Mouse (Mus musculus): ENCODE results near the gene Tpm1.

Tpm1 gene

DNA sequence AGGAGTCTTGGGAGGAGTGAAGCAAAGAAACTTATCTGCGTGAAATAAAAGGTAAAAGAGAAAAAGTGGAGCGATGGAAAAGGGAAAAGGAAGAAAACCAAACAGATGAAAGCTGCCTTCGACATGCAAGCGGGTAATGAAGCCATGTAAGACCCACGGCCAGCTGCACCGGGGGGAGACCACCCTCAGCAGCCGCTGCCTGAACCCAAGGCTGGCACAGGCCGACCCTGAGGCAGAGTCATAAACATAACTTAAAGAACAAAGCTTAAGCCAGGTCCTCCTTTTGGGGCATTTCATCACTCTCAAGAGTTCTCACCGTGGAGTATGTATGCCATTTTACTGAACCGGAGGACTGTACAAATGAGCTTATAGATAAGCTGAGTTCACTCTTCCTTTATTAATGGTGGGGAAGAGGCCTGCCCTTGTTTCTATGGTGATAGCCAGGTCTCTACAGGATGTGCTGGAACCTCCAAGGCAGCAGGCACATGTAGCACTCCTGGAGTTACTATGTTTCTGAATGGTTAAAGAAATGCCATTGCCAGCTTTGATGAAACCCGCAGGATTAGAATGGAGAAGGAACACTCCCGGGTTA, 21.0 kb downstream of the Tpm1 start:
- DNase-seq (ENCODE audit: low read depth, low spot score), result no peak

DNA sequence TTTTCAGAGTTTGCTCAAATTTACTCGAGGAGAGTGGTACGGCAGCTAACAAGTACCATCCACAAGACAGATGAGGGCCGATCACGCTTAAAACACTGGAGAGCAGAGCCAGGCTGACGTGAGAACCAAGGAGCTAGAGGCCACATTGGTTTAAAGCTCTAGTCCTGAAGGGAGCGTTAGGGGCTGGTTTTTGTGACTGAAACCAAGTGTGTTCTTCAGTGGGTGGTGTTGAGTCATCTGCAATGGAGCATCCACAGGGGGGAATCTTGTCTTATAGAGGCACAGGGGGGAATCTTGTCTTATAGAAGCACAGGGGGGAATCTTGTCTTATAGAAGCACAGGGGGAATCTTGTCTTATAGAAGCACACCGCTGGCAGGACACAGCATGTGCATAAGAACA, 22.3 kb downstream of the Tpm1 start:
- DNase-seq (ENCODE audit: low read depth, low spot score), result no peak

DNA sequence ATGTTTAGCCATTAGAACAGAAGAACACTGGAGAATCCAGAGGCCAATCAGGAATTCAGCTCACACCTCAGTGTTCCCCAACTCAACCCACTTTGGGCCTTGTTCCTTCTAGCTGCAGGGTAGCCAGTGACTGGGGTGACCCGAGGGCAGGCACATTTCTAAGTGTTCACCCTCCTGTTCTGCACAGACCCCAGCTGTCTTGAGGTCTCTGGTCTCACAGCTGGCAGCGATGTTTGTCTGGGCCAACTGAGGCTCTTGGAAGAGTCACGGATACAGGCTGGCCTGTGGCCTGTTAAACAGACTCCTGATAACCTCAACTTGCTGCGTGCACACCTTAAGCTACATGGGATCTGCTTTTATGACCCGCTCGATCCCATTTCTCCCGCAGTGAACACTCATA, 23.1 kb downstream of the Tpm1 start:
- no peak for DNase-seq (ENCODE audit: low read depth, low spot score)

DNA sequence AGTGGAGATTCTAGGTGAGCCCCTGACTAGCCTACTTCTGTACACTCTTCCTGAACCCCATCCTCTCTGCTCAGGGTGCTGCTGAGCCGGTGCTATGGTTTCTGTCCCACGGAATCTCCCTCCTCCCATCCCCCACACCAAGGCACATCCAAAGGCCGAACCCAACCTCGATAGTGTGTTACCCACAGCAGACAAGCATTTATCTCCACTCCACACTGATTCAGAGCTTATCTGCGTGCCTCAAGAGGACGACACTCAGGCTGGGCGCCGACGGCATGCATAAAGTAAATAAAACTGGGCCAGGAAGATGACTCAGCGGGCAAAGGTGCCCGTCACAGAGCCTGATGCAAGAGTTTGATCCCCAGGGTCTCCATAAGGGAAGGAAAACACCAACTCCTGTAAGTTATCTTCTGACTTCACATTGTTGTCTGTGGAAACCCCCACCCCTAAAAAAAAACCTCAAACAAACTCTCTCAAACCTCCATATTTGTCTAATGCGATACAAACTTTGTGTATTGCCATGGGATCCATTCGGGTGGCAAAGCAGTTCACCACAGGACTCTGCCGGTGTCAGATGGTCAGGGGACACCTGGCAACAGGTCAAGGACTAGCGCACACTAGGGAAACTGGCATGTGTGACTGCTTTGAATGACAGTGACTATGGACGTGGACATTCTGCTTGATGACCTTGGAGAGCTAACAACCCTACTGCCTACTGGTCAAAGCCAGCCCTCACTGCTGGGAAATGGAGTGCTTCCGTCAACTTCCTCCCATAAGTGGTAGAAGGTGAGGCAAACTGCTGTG, 24.1 kb downstream of the Tpm1 start:
- no peak for DNase-seq (ENCODE audit: low read depth, low spot score)

DNA sequence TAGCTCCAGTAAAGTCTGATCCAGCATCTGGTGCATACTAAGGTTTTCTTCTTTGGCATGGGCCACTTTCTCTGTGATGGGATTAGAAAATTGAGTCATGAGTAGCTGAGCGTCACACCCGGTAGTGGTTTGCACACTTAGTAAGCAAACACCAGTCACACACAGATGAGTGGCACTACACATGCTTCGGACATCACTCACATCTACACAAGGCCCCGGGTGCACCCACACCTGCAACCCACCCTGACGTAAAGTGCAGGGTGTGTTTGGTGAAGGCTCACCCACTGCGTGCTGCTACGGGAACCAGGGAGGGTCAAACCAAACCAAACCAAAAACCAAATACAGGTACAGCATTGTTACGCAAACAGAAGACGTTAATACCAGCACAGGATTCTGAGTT, 25.8 kb downstream of the Tpm1 start:
- DNase-seq (ENCODE audit: low read depth, low spot score), result no peak

DNA sequence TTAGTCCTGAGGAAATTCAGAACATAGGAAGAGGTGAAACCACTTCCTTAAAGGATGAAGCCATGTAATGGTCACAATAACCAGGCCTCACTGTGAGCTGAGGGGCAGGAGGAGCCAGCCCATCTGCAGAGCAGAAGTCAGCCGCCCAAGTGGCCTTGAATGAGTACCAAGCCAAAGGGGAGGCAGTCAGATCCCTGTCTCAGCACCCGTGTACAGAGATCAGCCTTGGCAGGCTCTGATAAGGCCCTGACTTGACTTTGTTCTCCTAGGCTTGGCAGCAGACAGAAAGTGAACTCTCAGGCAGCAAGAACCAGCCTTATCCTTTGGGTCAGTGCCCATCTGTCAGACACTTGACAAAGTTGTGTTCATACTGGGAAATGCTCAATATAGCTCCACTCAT, 29.1 kb downstream of the Tpm1 start:
- no peak for DNase-seq (ENCODE audit: low read depth, low spot score)

DNA sequence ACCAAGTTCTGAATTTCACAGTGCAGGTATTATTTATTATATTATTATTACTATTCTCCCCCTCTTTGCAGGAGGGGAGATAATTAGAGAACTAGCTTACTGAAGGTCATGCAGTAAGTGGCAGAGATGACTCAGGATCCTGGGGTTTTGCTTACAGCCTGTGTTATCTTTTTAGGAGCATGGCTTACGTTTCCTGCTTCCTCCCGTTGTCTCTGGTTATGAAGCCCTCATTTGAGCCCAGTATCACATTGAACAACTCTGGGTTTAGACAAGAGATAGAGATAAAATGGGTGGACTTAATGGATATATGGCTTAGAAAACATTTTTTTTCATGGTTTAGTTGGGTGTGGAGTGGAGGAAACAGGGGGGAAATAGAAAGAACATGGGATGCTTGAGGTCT, 35.7 kb downstream of the Tpm1 start:
- no peak for DNase-seq (ENCODE audit: low read depth, low spot score)

DNA sequence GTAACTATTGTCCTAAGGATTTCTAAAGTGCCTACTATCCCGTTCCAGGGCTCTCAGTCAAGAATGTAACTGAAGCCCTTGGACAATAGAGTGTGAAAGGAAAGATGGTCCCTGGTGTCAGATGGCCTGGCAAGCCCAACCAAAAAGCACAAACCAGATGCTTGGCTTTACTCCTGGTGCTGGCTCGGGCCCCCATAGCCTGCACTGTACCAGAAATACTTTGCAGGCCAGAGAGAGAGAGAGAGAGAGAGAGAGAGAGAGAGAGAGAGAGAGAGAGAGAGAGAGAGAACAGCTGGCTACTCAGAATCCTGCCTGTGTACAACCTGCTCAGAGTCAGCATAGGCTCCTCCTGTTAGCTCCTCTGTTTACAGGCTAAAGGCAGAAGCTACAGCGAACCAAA, 36.7 kb downstream of the Tpm1 start:
- DNase-seq (ENCODE audit: low read depth, low spot score), result no peak

DNA sequence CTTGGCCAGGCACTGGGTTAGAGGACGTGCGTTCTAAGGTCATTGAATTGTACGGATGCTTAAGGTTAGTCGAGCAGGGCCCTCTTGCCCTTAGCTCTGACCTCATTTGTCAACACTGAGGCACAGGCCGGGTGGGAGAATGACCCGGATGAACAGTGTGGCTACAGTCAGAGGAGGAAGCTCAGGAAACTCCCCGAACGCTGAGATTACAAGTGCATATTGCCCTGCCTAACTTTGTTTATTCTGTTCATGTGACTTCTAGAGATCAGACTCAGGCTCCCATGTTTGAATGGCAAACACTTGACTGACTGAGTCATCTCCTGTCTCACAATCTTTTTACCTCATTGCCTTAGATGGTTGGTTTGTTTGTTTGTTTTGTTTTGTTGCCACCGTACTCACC, 37.7 kb downstream of the Tpm1 start:
- DNase-seq (ENCODE audit: low read depth, low spot score), result no peak

DNA sequence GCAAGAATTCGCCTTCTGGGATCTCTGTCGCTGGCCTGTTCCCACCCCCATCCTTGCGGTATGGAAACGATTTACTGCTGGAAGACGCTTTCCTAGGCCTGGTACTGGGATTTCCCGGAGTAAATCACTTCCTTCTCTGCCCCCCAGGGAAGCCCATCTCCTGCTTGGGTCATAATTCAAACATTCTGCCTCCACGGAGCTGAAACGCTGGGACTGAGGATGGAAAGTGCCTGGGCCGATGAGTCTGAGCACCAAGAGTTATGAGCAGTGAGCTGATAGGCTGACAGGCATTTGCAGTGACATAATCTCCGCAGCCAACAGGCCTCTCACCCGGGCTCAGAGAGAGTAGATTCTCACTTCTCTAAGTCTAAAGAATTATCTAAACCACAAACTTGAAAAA, 40.4 kb downstream of the Tpm1 start:
- DNase-seq (ENCODE audit: low read depth, low spot score), result no peak

DNA sequence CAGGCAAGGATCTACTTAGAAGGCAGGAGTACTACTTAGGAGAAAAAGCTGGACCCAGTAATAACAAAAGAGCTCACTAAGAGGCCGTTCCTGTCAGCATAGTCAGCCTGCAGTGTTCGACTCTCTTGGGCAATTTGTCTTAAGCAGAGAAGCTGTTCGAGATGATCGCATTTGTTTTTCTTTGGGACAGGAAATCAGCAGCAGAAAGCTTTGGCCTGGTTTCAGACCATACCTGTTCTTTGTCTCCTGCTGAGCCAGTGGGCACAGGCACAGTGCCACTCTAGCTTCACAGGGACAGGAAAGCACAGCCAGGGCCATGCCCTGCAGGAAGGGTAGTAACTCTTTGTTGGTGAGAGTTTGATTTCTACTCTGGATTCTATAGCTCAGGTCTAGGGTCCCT, 42.8 kb downstream of the Tpm1 start:
- DNase-seq (ENCODE audit: low read depth, low spot score), result no peak

DNA sequence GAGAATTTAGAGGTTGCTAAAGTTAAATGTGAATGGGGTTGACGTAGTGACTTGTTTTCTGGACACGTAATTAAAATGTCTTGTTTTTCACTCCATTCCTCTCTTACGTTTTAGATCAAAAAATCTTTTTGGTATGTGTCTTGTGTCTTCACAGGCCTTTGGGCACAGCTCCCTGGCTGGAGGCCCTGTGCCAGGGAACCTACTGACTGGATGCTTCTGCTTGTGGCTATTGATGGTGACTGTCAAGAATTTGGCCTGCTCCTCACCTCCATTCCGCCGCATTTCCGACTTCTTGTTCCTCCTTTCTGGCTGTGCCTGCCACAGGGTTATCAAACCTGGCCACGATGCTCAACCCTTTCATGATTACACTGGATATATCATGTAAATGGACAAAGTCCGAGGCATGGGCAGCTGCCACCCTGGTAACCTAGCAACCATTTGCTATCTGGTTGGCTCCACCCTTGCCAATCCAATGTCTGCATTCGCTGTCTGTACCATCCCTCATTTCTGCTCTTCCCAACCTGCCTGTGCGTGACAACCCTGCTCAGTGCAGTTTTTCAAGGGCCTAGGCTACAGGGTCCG, 44.0 kb downstream of the Tpm1 start:
- no peak for DNase-seq (ENCODE audit: low read depth, low spot score)

DNA sequence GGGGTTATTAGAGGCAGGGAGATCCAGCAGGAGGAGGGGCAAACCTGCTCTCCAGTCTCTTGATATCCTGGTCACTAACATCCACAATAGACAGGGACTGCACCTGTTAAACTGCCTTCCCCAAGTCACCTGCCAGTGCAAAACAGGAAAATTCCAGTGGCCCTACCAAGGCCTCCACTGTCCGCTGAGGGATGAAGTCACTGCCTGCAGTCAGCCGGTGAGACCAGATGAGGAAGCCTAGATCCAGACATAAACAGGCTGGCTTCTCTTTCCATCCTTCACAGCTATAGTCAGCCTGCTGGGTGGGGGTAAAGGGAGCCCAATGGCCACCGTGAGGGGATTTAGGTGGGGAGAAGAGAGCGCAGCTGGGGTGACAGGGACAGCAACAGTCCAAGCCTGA, 45.5 kb downstream of the Tpm1 start:
- DNase-seq (ENCODE audit: low read depth, low spot score), result no peak

DNA sequence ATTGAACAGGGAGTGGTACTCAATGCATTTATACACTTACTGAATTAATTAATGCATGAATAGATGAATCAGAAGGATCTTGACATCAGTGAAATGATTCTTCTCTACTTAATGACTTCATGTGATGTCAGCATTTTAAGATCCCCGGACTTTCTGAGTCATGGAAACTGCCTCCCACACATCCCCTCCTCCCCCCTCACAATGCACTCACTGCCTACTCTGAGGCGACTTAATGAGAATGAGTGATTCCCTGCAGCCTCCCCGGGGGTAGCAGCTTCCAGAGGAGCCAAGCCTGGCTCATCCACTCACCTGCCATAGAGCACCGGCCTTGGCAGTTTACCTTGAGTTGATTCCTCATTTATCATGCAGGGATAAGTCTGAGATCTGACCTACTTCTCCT, 46.0 kb downstream of the Tpm1 start:
- no peak for DNase-seq (ENCODE audit: low read depth, low spot score)

DNA sequence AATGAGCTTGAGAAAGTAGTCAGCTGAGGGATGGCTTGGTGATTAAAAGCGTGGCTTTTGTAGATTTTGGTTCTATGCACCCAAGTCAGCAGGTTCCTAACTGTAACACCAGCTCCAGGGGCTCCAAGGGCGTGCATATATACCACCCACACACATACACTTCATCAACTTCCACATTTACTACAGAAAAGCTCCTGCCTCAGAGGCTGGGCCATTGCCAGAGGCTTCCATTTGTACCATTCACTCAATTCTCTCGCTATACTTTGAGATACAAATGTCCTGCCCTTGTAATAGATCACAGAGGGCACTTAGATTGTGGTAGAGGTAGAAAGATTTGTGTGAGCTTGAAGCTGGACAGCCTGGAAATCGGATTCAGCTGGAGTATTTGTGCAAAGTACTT, 47.7 kb downstream of the Tpm1 start:
- peak; percentile 51 for DNase-seq (ENCODE audit: low read depth, low spot score)

DNA sequence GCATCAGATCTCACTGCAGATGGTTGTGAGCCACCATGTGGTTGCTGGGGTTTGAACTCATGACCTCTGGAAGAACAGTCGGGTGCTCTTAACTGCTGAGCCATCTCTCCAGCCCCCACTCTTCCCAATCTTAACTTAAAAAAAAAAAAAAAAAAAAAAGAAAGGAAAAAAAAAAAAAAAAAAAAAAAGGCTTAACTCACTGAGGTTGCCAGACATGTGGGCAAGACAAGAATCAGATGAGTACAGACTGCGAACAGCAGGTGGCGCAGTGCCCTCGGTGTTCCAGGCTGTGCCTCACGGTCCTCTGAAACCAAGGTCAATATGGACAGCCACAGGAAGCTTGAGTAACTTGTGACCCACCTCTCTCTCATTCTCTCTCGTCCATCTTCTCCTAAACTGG, 48.2 kb downstream of the Tpm1 start:
- DNase-seq (ENCODE audit: low read depth, low spot score), result peak; percentile 95

DNA sequence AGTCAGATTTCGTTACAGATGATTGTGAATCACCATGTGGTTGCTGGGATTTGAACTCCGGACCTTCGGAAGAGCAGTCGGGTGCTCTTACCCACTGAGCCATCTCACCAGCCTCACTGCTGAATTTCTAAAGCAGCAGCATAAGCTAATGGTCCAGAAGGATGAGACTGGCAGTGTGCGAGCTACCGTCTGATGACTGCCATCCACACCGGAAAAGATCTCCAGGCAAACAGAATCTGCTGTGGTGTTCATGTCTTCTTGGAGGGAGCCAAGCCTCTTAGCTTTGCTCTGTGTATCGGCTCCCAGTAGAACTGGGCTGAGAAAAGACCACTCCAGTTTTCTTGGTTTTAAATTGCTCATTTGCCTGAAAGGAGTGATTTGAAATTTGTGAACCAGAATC, 49.5 kb downstream of the Tpm1 start:
- no peak for DNase-seq (ENCODE audit: low read depth, low spot score)

DNA sequence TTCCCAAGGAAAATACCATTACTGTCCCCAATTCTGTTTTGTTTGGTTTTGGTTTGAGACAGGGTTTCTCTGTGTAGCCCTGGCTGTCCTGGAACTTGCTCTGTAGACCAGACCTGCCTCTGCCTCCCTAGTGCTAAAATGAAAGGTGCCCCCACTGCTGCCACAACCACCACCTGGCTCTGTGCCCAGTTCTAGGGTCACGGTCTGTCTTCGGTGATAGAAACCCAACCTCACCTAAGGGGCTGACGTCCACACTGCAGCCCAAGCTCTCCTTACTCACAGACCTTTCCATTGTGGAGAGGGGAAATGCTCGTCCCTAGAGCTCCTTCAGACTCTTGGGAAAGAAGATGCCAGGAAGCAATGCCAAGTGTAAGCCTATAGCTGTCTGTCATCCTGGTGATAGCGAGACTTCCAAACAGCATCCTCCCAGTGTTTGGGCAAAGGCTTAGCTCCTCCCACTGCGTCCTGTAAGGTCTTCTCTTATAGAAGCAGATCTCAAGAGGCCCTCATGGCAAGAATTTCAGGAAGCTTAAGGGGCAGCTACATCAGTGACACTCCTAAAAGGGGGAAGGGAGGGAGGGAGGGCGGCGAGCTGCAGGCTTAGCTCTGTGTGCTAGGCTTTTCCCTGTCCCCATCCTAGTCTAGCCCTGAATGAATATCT, 57.3 kb downstream of the Tpm1 start:
- no peak for DNase-seq (ENCODE audit: low read depth, low spot score)

DNA sequence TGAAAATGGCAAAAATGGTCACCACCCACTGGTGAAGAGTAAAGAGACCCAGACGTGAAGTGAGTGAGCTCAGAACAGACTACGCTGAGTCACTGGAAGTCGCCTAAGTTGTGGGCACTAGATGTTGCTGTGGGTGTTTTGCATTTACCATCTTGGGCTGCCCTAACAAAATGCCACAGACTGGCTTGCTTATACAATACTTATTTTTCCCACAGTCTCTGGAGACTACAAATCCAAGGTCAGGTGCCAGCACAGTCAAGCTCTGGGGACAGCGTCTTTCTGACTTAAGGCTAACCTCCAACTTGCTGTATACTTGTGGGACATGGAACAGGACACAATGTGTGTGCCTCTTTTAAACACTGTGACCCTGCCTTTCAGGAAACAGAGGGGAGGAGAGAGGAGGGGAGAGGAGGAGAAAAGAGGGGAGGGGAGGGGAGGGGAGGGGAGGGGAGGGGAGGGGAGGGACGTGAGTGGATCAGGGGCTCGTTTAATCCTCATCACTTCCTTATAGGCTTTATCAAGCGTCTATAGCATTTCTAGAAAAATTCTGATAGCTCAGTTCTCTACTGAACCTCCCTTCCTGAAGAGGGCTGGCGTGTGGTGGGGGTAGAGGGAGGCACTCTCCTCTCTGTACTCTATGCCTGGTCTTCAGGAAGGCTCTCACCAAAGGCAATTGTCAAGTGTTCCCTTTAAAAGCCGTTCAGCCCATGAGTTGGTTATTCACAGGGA, 58.0 kb downstream of the Tpm1 start:
- DNase-seq (ENCODE audit: low read depth, low spot score), result no peak

DNA sequence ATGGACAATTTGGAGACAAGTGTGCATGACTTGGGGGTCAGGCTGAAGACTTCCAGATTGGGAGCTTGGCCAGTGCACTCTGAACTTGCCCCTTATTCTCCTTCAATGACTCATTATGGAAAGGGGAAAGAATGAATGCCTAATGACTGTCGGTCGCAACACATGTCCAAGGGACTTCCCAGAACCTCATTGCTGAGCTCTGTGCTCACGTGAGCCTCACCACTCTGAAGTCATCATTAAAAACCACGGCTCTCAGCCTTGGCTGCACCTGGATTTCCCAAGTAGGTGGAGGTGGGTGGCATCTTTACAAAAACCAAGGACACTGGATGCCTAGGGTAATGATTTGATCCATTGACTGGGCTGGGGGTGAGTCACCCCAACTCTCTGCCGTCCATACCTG, 59.2 kb downstream of the Tpm1 start:
- no peak for DNase-seq (ENCODE audit: low read depth, low spot score)

DNA sequence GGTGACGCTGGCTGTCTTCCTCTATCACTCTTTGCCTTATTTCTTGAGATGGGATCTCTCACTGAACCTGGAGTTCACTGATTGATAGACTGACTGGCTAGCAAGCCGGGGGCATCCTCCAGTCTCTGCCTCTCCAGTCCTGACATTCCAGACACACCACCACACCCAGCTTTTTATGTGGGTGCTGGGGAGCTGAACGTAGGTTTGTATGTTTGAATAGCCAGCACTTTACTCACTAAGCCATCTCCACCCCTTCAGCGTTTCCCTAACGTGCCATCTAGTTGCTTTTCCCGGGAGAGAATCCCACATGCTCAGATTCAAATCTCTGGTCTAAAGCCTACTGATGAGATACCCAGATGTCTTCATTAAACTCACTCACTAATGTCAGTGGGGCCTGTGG, 59.6 kb downstream of the Tpm1 start:
- no peak for DNase-seq (ENCODE audit: low read depth, low spot score)

DNA sequence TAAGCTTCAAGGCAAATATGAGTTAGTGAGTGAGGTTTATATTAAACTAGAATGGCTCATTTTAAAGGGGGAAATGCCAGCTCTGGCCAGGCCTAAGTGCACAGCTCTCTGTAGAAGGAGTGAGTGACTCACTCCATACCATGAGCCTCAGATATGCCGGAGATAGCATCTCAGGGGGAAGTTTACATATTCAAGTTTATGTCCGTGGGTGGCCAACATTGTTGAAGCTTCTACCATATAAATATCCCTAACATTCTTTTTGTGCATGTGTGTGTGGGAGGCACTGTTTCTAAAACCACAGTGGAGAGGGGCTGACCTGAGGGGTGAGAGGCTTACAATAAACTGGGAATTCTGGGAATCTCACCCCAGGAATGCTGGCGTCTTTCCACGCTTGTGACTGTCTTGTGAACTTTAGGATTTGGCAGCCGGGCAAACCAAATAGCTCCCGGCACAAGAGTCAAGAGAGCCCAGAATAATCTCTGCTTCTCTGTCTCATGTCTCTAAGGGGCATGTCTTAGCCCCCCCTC, 60.3 kb downstream of the Tpm1 start:
- DNase-seq (ENCODE audit: low read depth, low spot score), result no peak
